Mouse (Mus musculus) ES-Bruce4 (cell line): ENCODE data around the gene Ryr1.

ENCODE experiments used
- CTCF ChIP-seq: IDR thresholded peaks from one replicate; pipeline ENCODE4 v1.8.1; 2011; ENCODE audit warnings: low read depth, low read length
- EP300 ChIP-seq: IDR thresholded peaks from 2 replicates; pipeline ENCODE4 v1.6.1; 2011; ENCODE audit warnings: low read depth, low read length; ENCODE audit not compliant: insufficient read depth

GRCm38 (mm10) chr7:29122821-29123220 is 2.2 kb downstream of the Ryr1 start:
- TF ChIP-seq CTCF (no peak), EP300 (no peak)
